Mouse (Mus musculus): Measurements from ENCODE around the gene Oxct2a.

DNA sequence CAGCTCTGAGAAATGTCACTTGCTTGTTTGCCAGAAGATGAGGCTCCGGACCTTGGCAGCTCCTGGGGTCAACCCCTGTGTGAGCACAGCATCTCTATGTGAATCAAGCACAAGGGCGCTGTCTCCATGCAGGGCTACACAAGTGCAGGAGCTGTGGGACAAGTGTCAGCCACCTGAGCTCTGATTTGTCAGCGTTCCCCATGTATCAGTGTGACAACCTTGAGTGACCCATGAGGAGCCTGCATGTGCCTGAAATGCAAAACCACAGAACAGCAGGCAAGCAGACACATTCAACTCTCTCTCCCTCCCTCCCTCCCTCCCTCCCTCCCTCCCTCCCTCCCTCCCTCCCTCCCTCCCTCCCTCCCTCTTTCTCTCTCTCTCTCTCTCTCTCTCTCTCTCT lies 4.2 kb upstream of the Oxct2a start:
- TF ChIP-seq CTCF (IDR thresholded peaks at IDR 0.05; ENCODE audit: insufficient read depth, low read length), result no peak
- TF ChIP-seq POLR2A (IDR thresholded peaks at IDR 0.05; ENCODE audit: borderline replicate concordance, extremely low read depth, low read depth, low read length), result no peak

Measured in lung, adult 2 months (tissue).